Mouse (Mus musculus): ENCODE data around the gene Rcor3. TPM values are rescaled to one million over a fixed set of nuclear protein-coding genes. Genes with fewer than 3 reads are reported as not detected.

The Rcor3 gene
- polyA plus RNA-seq, 1 experiment from 2014 or later, result 31.0 TPM

DNA sequence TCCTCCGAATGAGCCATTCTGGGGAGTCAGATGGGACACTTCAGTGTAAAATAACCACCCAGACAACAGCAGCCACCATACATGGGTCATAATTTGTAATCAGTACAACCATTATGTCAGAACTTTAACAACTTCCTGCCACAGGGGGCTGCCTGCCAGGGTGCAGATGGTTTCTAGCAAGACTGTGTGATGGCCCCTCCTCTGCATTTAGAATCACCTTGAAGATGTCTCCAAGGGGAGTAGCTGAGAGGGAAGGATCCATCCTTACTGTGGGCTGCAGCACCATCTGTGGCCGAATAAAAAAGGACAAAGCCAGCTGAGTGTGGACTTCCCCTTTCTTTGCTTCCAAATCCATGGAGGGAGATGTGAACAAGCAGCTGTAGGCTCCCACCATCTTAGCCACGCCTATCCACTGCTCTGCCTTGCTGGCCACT is 67.2 kb downstream of the Rcor3 start:
- peak; percentile 64 for ATAC-seq (ENCODE audit: insufficient read depth)
- Histone ChIP-seq H3K9ac (no peak overlapping the region), H3K36me3 (ENCODE audit: insufficient read depth) (peaks cover 22% of the 10 kb centered on the region), H3K9me3 (ENCODE audit: low read depth, low read length) (no peaks in the 10 kb centered on the region), H3K4me2 (peak overlapping the region; percentile 47), H3K27ac (ENCODE audit: low read depth) (peak overlapping the region; percentile 63; the same call in 1 of the 2 replicates), H3K4me3 (ENCODE audit: low read depth, low read length) (no peak overlapping the region), H3K4me1 (ENCODE audit: insufficient read depth) (peaks cover 15% of the 10 kb centered on the region), H3K27me3 (ENCODE audit: insufficient read depth, low read length) (no peaks in the 10 kb centered on the region)
- peak; percentile 62 for DNase-seq
- 35% methylated on average over 3 of the region's 3 CpGs for WGBS
- TF ChIP-seq CTCF (IDR thresholded peaks at IDR 0.05; ENCODE audit: low read depth), result peak; percentile 35; the same call in 1 of the 2 replicates

DNA sequence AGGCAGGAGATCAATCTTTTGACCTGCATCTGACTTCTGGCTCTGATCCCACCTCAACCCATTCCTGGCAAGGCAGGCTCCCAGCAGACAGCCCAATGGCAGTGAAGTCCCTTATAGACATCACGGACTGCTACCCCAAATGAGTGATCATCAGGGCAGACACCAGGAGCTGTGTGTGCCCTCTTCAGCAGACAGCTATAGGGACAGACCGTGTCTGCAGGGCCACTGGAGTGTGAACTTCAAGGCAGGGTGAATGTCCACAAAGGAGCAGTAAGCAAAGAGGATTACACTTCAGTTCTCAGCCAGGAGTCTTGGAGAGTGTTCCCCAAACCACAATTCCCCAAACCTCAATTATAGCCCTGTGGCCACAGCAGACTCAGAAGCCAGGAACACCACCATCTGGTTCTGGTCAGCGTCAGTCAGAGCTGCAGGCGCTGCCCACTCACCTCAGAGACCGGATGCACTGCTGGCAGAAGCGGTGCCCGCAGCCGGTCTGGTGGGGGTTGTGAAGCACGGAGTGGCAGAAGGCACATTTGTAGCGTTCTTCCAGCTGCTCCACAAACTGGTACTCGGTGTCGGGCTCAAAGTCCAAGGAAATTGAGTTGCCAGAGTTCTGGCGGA is 67.8 kb downstream of the Rcor3 start:
- 38% methylated on average over 13 of the region's 13 CpGs for WGBS
- Histone ChIP-seq H3K4me3 (ENCODE audit: low read depth, low read length) (no peak overlapping the region), H3K36me3 (ENCODE audit: insufficient read depth) (peaks cover 26% of the 10 kb centered on the region), H3K4me1 (ENCODE audit: insufficient read depth) (peaks cover 15% of the 10 kb centered on the region), H3K27me3 (ENCODE audit: insufficient read depth, low read length) (no peaks in the 10 kb centered on the region), H3K9ac (no peak overlapping the region; the same call in 1 of the 2 replicates), H3K4me2 (peak overlapping the region; percentile 47), H3K9me3 (ENCODE audit: low read depth, low read length) (no peaks in the 10 kb centered on the region), H3K27ac (ENCODE audit: low read depth) (peak overlapping the region; percentile 63; the same call in 1 of the 2 replicates)
- TF ChIP-seq CTCF (IDR thresholded peaks at IDR 0.05; ENCODE audit: low read depth), result no peak
- peak; percentile 23; the same call in 1 of the 2 replicates for ATAC-seq (ENCODE audit: insufficient read depth)
- peak; percentile 52 for DNase-seq

DNA sequence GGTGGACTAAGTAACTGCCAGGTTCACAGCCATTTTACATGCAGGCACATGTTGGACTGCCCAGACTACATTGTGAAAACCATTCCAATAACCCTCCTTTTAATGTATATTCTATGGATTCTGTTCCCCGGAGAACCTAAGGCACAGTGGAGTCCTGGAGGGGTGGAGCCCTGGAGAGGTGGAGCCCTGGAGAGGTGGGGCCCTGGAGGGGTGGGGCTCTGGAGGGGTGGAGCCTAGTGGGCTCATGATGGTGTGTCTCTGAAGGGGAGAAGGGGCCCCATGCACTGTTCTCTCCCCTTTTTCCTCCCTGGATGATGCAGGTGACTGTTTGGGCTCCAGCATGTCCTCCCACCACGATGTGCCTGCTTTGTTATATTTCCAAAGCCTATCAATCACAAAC is 69.7 kb downstream of the Rcor3 start:
- no peak for TF ChIP-seq CTCF (IDR thresholded peaks at IDR 0.05; ENCODE audit: low read depth)
- Histone ChIP-seq H3K4me2 (no peak overlapping the region), H3K27me3 (ENCODE audit: insufficient read depth, low read length) (no peaks in the 10 kb centered on the region), H3K9ac (no peak overlapping the region), H3K4me3 (ENCODE audit: low read depth, low read length) (no peak overlapping the region), H3K9me3 (ENCODE audit: low read depth, low read length) (peaks cover 3% of the 10 kb centered on the region; the same call in 1 of the 2 replicates), H3K27ac (ENCODE audit: low read depth) (no peak overlapping the region), H3K36me3 (ENCODE audit: insufficient read depth) (peaks cover 36% of the 10 kb centered on the region), H3K4me1 (ENCODE audit: insufficient read depth) (peaks cover 12% of the 10 kb centered on the region)
- DNase-seq (no peak), ATAC-seq (ENCODE audit: insufficient read depth) (no peak)
- 49% methylated on average over 2 of the region's 2 CpGs for WGBS

DNA sequence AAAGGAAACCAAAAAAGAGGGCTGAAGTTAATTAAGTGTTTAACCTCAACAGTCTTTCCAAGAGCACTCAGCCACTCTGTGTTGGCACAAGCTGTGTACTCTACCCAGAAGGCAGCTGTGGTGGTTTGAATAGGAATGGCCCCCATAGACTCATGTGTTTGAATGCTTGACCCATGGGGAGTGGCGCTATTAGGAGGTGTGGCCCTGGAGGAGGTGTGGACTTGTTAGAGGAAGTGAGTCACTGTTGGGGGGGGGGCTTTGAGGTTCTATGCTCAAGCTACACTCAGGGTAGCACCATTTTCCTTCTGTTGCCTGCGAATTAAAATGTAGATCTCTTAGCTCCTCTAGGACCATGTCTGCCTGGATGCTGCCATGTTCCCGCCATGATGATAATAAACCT is 70.9 kb downstream of the Rcor3 start:
- H3K4me2 ChIP-seq, result no peak overlapping the region
- no peak overlapping the region for H3K27ac ChIP-seq (ENCODE audit: low read depth)
- H3K27me3 ChIP-seq (ENCODE audit: insufficient read depth, low read length), result no peaks in the 10 kb centered on the region
- no peak for TF ChIP-seq CTCF (IDR thresholded peaks at IDR 0.05; ENCODE audit: low read depth)
- H3K36me3 ChIP-seq (ENCODE audit: insufficient read depth), result peaks cover 40% of the 10 kb centered on the region
- DNase-seq (no peak), ATAC-seq (ENCODE audit: insufficient read depth) (no peak)
- H3K9me3 ChIP-seq (ENCODE audit: low read depth, low read length), result peaks cover 3% of the 10 kb centered on the region; the same call in 1 of the 2 replicates
- H3K4me1 ChIP-seq (ENCODE audit: insufficient read depth), result peaks cover 12% of the 10 kb centered on the region
- H3K4me3 ChIP-seq (ENCODE audit: low read depth, low read length), result no peak overlapping the region
- H3K9ac ChIP-seq, result no peak overlapping the region
- 92% methylated on average over 3 of the region's 3 CpGs for whole genome bisulfite sequencing

DNA sequence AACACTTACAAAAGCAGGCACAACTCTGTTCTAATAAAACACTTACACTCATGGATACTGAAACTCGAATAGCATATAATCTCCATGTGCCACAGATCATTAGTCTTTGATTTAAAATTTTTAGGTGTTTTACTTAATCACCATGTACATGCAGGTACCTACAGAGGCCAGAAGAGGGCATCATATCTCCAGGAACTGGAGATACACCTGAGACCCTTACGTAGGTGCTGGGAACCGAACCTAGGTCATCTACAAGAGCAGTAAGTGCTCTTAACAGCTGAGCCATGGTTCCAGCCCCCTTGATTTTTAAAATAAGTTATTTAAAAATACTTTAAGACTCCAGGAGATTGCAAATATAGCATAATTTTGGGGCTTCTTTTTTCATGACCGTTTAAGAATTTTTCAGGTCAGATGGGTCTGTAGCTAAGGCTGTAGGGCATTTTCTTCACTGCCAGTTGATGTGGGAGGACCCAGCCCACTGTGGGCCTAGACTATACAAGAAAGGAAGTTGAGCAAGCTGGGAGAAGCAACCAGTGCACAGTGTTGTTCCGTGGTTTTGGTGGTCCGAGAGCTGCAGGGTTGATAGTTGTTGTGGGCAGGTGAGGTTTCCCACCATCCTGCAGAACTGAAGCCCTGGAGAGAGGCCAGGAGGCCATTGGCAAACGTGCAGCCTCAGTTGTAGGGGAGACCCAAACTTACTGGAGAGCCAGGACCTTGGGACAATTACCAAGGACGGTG is 74.5 kb downstream of the Rcor3 start:
- H3K36me3 ChIP-seq (ENCODE audit: insufficient read depth), result peaks cover 46% of the 10 kb centered on the region
- H3K4me2 ChIP-seq, result no peak overlapping the region
- H3K9ac ChIP-seq, result no peak overlapping the region
- peak; percentile 25 for TF ChIP-seq CTCF (IDR thresholded peaks at IDR 0.05; ENCODE audit: low read depth)
- peaks cover 3% of the 10 kb centered on the region; the same call in 1 of the 2 replicates for H3K9me3 ChIP-seq (ENCODE audit: low read depth, low read length)
- H3K27me3 ChIP-seq (ENCODE audit: insufficient read depth, low read length), result no peaks in the 10 kb centered on the region
- H3K4me3 ChIP-seq (ENCODE audit: low read depth, low read length), result no peak overlapping the region
- no peak for DNase-seq
- no peak for ATAC-seq (ENCODE audit: insufficient read depth)
- no peak overlapping the region; the same call in 1 of the 2 replicates for H3K27ac ChIP-seq (ENCODE audit: low read depth)
- no peaks in the 10 kb centered on the region for H3K4me1 ChIP-seq (ENCODE audit: insufficient read depth)
- WGBS, result 87% methylated on average over 8 of the region's 8 CpGs

DNA sequence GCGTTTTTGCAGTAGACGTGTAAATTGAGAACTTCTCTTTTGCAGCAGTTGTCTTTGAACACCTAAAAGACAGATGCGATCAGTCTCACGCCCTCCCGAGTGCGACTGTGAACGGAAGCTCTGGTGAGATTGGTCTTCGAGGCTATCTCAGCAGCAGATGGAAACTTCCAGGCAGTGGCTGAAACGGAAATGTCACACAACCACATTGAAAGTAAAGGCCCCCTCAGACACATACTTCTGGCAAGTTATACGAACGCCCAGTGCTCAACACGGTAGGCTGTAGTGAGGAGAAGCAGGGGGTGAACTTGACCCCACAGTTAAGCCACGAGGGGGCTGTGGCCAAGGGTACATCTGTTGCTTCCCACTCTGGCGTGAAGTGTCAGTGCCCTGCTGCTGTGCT is 75.2 kb downstream of the Rcor3 start:
- Histone ChIP-seq H3K9ac (no peak overlapping the region), H3K9me3 (ENCODE audit: low read depth, low read length) (peaks cover 3% of the 10 kb centered on the region; the same call in 1 of the 2 replicates), H3K4me2 (no peak overlapping the region), H3K27me3 (ENCODE audit: insufficient read depth, low read length) (no peaks in the 10 kb centered on the region), H3K4me3 (ENCODE audit: low read depth, low read length) (no peak overlapping the region), H3K27ac (ENCODE audit: low read depth) (no peak overlapping the region; the same call in 1 of the 2 replicates), H3K36me3 (ENCODE audit: insufficient read depth) (peaks cover 48% of the 10 kb centered on the region), H3K4me1 (ENCODE audit: insufficient read depth) (no peaks in the 10 kb centered on the region)
- no peak for TF ChIP-seq CTCF (IDR thresholded peaks at IDR 0.05; ENCODE audit: low read depth)
- ATAC-seq (ENCODE audit: insufficient read depth) (no peak), DNase-seq (no peak)
- whole genome bisulfite sequencing, result 81% methylated on average over 14 of the region's 14 CpGs

DNA sequence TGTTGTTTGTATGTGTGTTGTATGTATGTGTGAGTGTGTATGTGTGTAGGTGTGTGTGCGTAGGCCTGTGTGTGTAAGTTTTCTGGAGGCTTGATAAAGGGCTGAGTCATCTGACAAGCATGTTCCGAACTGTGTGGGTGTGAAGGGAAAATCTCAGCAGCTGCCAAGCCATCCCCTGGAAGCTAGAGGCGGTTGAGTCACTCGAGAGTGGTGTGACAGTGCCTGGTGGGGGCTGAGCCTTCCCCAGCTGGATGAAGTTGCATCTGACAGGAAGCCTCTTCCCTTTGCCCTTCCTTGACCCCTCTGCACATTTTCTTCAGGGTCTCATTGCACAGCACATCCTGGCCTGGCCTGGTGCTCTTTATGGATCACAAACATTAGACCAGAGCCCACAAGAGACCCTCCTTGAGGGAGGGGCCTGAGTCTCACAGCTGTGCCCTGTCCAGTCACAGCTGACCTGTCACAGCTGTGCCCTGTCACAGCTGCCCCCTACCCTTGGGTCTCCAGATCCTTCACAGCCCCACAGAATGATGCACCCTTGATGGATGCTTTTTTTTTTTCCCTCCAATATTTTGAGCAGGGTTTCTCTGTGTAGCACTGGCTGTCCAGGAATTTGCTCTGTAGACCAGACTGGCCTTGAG is 76.1 kb downstream of the Rcor3 start:
- Histone ChIP-seq H3K4me1 (ENCODE audit: insufficient read depth) (no peaks in the 10 kb centered on the region), H3K4me3 (ENCODE audit: low read depth, low read length) (no peak overlapping the region), H3K27me3 (ENCODE audit: insufficient read depth, low read length) (no peaks in the 10 kb centered on the region), H3K36me3 (ENCODE audit: insufficient read depth) (peaks cover 44% of the 10 kb centered on the region), H3K4me2 (no peak overlapping the region), H3K9me3 (ENCODE audit: low read depth, low read length) (peaks cover 3% of the 10 kb centered on the region; the same call in 1 of the 2 replicates), H3K27ac (ENCODE audit: low read depth) (no peak overlapping the region), H3K9ac (no peak overlapping the region)
- DNase-seq, result peak; percentile 77
- ATAC-seq (ENCODE audit: insufficient read depth), result peak; percentile 92
- WGBS, result 33% methylated on average over 4 of the region's 4 CpGs
- no peak for TF ChIP-seq CTCF (IDR thresholded peaks at IDR 0.05; ENCODE audit: low read depth)

Data from lung, embryonic 14.5 days (tissue).